Mouse (Mus musculus) ovary, postnatal 10 days (tissue): Measurements from ENCODE around the gene C3.
A peak's percentile ranks its signal among the peaks of the same experiment; 100 is the strongest.

Experiments used
- DNase-seq: peaks from one replicate; pipeline ENCODE4 v3.0.0; 2022; ENCODE audit warnings: low spot score

Gene C3

GRCm38 (mm10) chr17:57219884-57220207 lies 8.1 kb downstream of the C3 start:
- no peak for DNase-seq

- peak; percentile 67 for DNase-seq
Measured at GRCm38 (mm10) chr17:57219167-57219883, 8.6 kb downstream of the C3 start.

- no peak for DNase-seq
Measured at GRCm38 (mm10) chr17:57218335-57218900, 9.5 kb downstream of the C3 start.

- DNase-seq, result no peak
Measured at GRCm38 (mm10) chr17:57214676-57215387, 13.1 kb downstream of the C3 start.

- DNase-seq, result no peak
Measured at GRCm38 (mm10) chr17:57211501-57211900, 16.4 kb downstream of the C3 start.

GRCm38 (mm10) chr17:57209330-57209729 lies 18.6 kb downstream of the C3 start:
- DNase-seq, result no peak

- no peak for DNase-seq
Measured at GRCm38 (mm10) chr17:57207938-57208337, 20.0 kb downstream of the C3 start.

GRCm38 (mm10) chr17:57201841-57202724 lies 25.9 kb downstream of the C3 start:
- no peak for DNase-seq

- DNase-seq, result no peak
Measured at GRCm38 (mm10) chr17:57198252-57198651, 29.7 kb downstream of the C3 start.

- no peak for DNase-seq
Measured at GRCm38 (mm10) chr17:57195326-57196010, 32.5 kb downstream of the C3 start.

GRCm38 (mm10) chr17:57194771-57195170 lies 33.2 kb downstream of the C3 start:
- DNase-seq, result no peak

- DNase-seq, result no peak
Measured at GRCm38 (mm10) chr17:57194041-57194507, 33.9 kb downstream of the C3 start, which contains the start of gene Tnfsf14. TSS of gene Tnfsf14 (minus strand) at chr17:57194177.

- no peak for DNase-seq
Measured at GRCm38 (mm10) chr17:57188510-57189192, 39.3 kb downstream of the C3 start.

- no peak for DNase-seq
Measured at GRCm38 (mm10) chr17:57185641-57186040, 42.3 kb downstream of the C3 start.

- no peak for DNase-seq
Measured at GRCm38 (mm10) chr17:57182871-57183270, 45.1 kb downstream of the C3 start.

- no peak for DNase-seq
Measured at GRCm38 (mm10) chr17:57180363-57180762, 47.6 kb downstream of the C3 start.

- DNase-seq, result no peak
Measured at GRCm38 (mm10) chr17:57173351-57173750, 54.6 kb downstream of the C3 start.

- no peak for DNase-seq
Measured at GRCm38 (mm10) chr17:57172378-57172777, 55.6 kb downstream of the C3 start.

- no peak for DNase-seq
Measured at GRCm38 (mm10) chr17:57170616-57171260, 57.2 kb downstream of the C3 start.
